ENCODE assay signal across 27 mouse cellular contexts in genomic region chr6:37292068-37292467, GRCm38 (mm10). TPM values are rescaled to one million over a fixed set of nuclear protein-coding genes. Genes with fewer than 3 reads are reported as not detected.
"Had no signal": no experiment of that assay in that cellular context is flagged by ENCODE, and none has a peak within 500 bp of the region (broad histone marks: within the 10 kb centered on the region; RNA-seq: fewer than 3 reads in every experiment).

No protein-coding gene starts in this region.

- H3K4me3 ChIP-seq: left cerebral cortex, adult 2 months; limb, embryonic 12.5 days; limb, embryonic 15.5 days; midbrain, embryonic 10.5 days; midbrain, embryonic 13.5 days; myocyte; neural tube, embryonic 13.5 days had no signal

- H3K27me3 ChIP-seq: midbrain, embryonic 13.5 days; neural tube, embryonic 13.5 days had no signal

- H3K9ac ChIP-seq: limb, embryonic 12.5 days; limb, embryonic 15.5 days; liver, embryonic 14.5 days; liver, postnatal 0 days; lung, embryonic 14.5 days; midbrain, embryonic 13.5 days; neural tube, embryonic 13.5 days had no signal

- H3K4me1 ChIP-seq: megakaryocyte, embryonic 14.5 days had no signal

- ATAC-seq: intestine, postnatal 0 days; liver, postnatal 0 days; lung, postnatal 0 days; midbrain, embryonic 13.5 days; midbrain, embryonic 16.5 days had no signal

- H3K36me3 ChIP-seq: limb, embryonic 12.5 days; limb, embryonic 15.5 days; midbrain, embryonic 10.5 days; midbrain, embryonic 13.5 days; neural tube, embryonic 13.5 days had no signal

- DNase-seq: kidney, adult 2 months; kidney, postnatal 25 days; layer of hippocampus, postnatal 36 days; liver, postnatal 0 days; lung, embryonic 14.5 days; lung, postnatal 36 days; right cerebral cortex, postnatal 4 days; spleen, adult 18-20 months; thymus, adult 2 months; thymus, postnatal 14 days; thymus, postnatal 4 days had no signal

- H3K9me3 ChIP-seq: limb, embryonic 12.5 days; limb, embryonic 15.5 days; megakaryocyte, embryonic 14.5 days; midbrain, embryonic 10.5 days; midbrain, embryonic 13.5 days; neural tube, embryonic 13.5 days had no signal

- H3K4me2 ChIP-seq: limb, embryonic 12.5 days; limb, embryonic 15.5 days; liver, embryonic 11.5 days; lung, embryonic 14.5 days; midbrain, embryonic 13.5 days; neural tube, embryonic 13.5 days had no signal

- H3K27ac ChIP-seq: kidney, postnatal 0 days; left cerebral cortex, adult 2 months; limb, embryonic 12.5 days; limb, embryonic 15.5 days; liver, embryonic 14.5 days; midbrain, embryonic 10.5 days; midbrain, embryonic 13.5 days; neural tube, embryonic 13.5 days had no signal

RNA-seq across cellular contexts. Expression of gene Dgki, which starts 7.9 kb away (rescaled TPM):
- total RNA-seq: monocyte, adult 5-6 weeks; neutrophil, adult 5-6 weeks had no signal
